Mouse (Mus musculus): ENCODE data around the gene Tpo.

Tpo gene

GRCm38 (mm10) chr12:30132524-30132923 lies at the start of gene Tpo:
Gene Tpo, minus strand, starts transcription at chr12:30132624.
- DNase-seq (ENCODE audit: low read depth) = no peak

DNA sequence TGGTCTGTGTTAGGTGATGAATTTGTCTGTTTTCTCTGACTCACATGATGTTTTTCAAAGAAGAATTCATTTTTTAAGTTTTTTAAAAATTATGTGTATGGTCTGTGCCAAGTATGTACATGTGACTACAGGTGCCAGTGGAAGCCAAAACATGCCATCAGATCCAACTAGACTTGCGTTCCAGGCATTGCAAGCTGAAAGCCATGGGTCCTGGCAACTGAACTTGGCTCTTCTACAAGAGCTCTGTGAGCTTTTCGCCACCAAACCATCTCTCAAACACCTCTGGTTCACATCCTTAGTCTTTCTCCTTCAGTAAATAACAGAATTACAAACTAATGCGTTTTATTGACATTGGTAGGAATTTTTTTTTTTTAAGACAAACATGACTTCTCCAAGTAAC lies 49.3 kb upstream of the Tpo start:
- no peak for DNase-seq (ENCODE audit: low read depth)

DNA sequence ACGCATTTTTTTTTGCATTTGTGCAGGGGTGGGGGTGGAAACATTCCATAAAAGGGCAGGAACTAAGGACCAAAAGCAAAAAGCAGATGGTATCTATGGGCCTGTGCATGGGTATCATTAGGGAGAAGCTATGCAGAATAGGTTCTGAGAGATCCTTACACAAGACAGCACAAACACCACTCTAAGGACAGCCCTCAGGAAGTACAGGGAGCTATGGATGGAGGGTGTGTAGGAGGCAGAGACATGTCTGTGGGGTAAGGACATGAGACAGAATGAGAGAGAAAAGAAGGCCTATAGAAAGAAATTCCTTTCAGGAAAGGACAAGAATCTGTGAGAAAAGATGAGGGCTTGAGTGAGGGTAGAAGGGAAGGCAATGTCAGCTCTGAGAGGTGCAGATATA lies 47.2 kb upstream of the Tpo start:
- no peak for DNase-seq (ENCODE audit: low read depth)

DNA sequence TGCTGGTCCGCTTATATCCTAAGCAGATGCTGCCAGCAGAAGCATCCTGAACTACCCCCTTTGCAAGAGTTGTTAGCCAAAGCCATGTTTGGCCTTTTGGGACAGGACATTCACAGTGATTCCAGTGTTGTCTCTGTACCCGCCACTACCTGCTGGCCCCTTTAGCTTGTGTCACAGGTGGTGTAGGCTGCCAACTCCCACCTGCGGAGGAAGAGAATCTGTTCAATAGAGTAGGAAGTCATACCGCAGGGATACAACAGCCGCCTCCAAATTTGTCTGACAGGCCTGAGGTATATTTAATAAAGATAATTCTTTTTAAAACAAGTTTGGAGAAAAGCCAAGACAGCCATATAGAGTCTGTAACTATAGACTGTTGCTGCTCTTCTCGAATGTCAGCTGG lies 45.5 kb upstream of the Tpo start:
- no peak for DNase-seq (ENCODE audit: low read depth)

- no peak for DNase-seq (ENCODE audit: low read depth)
Observed at GRCm38 (mm10) chr12:30177529-30177928, 45.1 kb upstream of the Tpo start.

DNA sequence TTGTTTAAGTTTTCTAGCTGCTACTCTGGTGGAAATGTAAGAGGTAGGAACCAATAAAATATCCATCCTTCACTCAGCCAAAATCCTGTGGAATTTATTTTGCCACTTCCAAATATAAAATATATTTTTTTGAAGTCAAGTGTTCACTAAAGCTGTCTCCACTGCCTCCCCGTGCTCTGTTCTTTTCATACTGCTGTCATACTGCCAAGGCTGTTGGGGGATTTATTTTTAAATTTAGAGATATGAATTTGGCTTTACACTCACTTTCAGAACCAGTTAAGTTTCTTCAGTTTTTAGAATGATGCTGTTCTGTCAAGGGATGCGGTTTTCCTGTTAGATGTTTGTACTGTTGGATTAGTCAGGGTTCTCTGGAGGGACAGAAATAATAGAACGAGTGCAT lies 36.1 kb upstream of the Tpo start:
- DNase-seq (ENCODE audit: low read depth) = no peak

DNA sequence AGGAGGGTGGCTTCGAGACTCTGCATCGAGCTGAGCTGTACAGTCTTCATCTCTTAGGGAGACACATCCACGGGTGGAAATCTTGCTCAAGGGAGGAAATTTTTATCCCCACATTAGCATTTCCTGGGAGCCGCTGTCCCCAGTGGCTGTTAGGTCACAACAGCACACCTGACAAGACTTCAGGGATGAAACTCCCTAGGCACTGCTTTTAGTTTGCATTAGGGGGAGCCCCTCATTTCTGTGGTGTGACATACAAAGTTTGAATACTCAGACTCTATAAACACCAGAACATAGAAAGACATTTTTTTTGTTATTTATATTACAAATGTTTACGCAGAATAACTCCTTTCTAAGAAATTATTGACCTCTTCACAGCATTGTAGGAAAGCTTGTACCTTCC lies 32.1 kb upstream of the Tpo start:
- no peak for DNase-seq (ENCODE audit: low read depth)

- no peak for DNase-seq (ENCODE audit: low read depth)
Observed at GRCm38 (mm10) chr12:30164005-30164404, 31.6 kb upstream of the Tpo start.

DNA sequence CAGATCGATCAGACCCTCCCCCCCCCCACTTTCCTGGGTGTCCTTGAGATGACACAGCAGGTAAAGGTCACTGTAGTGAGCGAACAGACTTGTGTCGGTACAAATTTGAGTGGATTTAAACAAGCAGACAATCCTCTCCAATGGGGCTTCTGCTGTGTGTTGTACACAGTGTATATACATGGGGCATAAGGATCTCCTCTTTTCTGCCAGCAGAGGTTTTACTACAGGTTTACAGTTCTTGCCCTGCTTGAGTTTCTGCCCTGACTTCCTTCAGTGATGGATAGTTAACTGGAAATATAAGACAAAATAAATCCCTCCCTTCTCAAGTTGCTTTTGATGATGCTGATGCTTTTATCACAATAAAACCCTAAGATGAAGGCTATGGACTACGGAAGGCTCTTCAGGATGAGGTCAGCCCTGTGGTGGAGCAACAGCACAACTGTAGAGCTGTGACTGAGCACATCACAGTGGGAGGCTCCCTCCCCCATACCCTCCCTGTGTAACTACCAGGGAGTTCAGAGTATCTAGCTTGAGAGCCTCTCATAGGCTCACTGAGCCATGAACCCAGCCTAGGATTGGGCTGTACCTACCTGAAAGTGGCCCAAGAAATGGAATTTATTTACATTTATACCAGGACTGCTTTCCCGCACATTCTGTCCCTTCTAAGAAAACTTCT lies 29.4 kb upstream of the Tpo start:
- DNase-seq (ENCODE audit: low read depth) = no peak

DNA sequence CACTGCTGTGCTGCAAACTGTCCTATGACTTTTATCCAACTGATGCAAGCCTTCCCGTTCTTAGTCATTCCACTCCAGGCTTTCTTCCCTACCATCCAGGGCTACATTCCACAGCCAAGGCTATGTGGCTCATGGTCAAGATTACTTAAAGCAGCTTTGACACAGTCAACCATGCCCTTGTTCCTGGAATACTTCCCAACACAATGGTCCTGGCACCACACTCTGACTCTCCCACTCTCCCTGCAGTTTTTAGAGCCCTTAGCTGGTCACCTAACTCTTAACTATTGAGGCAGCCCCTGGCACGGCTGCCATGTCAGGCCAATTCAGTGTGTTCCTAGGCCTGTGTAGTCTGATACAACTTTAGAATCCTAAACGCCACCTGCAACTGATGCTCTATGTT lies 28.1 kb upstream of the Tpo start:
- DNase-seq (ENCODE audit: low read depth) = no peak

DNA sequence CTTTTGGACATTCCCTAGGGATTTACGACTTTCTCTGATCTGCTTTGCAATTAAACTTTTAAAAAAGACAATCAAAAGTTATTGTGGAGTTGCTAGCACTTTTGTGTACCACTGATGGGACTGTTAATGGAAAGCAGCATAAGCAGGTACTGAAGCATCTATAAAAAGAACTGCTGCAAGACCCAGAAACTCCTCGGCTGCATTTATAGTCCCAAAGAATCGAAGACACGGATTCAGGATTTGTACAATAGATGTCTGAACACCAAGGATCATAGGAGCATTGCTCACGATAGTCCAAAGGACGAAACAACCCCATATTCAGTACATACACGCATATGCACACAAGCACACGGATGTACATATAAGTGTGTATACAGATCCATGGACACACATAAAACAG lies 27.4 kb upstream of the Tpo start:
- DNase-seq (ENCODE audit: low read depth) = no peak

DNA sequence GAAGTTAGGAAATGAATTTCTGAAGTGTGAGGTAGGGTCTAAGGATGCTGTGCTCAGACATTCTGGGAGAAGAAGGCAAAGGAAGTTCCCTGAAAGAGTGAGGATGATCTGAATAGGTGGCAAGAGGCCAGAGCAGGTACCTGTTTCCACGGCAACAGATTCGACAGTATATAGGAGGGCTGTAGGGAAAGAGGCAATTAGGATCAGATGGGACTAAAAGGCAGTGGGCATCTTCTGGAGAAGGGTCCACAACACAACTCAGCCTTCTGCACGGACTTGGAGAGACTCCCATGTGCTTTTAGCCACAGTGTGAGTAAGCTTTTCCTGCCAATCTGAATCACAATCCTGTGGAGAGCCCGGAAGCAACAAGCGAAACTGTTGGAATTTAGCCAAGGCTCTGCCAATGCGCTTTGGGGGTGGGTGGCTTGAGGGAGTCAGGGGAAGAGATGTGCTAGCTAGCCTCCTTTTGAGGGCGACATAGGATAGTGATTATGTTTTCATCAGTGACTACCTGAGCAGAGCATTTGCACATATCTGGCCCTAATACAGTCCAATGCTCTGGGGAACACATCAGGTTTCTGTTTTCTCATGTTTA lies 21.8 kb upstream of the Tpo start:
- DNase-seq (ENCODE audit: low read depth) = no peak

DNA sequence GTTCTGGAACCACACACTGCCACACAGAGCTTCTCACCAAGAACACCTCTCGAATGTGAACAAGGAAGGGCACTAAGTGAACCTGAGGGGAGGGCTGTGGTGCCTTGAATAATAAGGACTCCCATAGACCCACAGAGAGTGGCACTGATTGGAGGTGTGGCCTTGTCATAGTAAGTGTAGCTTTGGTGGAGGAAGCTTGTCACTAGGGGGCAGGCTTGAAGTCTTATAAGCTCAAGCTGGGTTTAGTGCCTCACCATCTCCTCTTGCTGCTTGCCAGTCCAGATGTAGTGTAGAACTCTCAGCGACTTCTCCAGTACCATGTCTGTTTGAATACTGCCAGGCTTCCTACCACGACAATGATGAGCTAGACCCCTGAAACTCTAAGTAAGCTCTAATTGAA lies 9.7 kb upstream of the Tpo start:
- no peak for DNase-seq (ENCODE audit: low read depth)

DNA sequence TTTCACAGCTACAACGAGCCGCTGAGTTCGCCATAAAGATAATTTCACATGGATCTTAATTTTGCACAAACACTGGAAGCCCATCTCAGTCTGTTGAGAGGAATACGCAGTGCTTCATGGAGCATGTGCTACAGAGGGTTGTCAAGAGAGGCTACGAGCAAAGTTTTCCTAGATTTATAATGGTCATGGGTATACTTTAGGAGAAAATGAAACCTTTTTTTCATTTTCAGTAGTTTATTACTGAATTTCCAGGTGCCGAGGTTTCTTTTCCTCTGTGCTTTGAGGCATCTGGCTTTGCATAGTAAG lies 3.1 kb downstream of the Tpo start:
- no peak for DNase-seq (ENCODE audit: low read depth)

DNA sequence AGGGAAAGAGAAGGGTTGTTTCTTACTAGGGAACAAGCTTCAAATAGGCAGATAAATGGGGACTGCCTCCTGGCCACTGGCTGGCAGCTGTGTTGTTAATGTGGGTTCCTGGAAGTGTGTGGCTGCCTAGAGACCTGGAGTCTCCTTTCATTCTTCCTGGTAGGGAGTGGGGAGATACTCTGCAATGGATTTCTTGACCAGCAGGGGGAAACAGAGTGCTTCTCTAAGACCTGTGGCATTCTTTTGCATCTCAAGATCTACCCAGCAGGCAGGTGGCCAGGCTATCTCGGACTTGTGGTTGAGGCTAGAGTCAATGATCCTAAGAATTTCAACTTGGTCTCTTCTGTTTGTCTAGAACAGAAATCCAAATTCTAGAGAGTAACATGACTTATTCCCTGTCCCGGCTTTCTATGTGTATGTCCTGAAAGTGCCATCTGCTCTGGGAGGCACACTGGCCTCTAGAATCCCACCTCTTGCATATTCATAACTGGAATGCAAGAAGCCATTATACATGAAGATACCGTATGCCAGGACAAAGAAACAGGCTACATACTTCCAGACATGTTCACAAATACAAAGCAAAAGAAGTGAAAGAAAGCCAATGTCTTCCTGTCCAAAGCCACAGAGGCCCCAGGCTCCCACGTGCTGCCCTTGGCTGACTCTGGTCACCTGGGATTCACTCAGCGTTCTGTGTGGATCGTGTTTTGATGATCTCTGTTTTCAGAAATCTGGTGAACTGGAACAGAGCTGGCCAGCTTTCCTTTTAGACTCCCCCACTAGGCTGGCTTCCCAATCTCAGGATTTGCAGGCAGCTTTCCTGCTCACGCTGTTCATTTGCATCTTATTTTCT lies 3.6 kb downstream of the Tpo start:
- no peak for DNase-seq (ENCODE audit: low read depth)

DNA sequence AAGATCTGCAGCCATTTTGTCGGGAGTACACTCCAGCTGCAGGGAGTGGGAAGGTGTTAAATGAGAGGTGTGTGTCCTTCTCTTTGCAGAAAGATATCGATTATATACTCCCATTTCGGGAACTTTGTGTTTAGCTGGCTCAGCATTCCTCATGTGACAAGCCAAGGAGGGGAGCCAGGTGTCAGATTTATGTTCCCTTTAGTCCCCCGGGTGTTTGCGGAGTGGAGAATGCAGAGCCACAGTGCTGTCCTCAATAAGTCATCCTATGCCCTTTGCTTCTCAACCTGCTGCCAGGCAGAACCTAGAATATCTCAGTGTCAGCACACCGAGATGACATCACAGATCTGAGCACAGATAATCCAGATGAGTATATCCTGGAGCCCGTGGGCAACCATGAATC lies 10.1 kb downstream of the Tpo start:
- DNase-seq (ENCODE audit: low read depth) = no peak

GRCm38 (mm10) chr12:30112271-30112670 lies 20.2 kb downstream of the Tpo start:
- no peak for DNase-seq (ENCODE audit: low read depth)

- DNase-seq (ENCODE audit: low read depth) = no peak
Observed at GRCm38 (mm10) chr12:30109646-30110605, 22.5 kb downstream of the Tpo start.

GRCm38 (mm10) chr12:30102891-30103565 lies 29.4 kb downstream of the Tpo start:
- no peak for DNase-seq (ENCODE audit: low read depth)

GRCm38 (mm10) chr12:30092081-30092480 lies 40.3 kb downstream of the Tpo start:
- no peak for DNase-seq (ENCODE audit: low read depth)

GRCm38 (mm10) chr12:30083971-30084370 lies 48.5 kb downstream of the Tpo start:
- no peak for DNase-seq (ENCODE audit: low read depth)

DNA sequence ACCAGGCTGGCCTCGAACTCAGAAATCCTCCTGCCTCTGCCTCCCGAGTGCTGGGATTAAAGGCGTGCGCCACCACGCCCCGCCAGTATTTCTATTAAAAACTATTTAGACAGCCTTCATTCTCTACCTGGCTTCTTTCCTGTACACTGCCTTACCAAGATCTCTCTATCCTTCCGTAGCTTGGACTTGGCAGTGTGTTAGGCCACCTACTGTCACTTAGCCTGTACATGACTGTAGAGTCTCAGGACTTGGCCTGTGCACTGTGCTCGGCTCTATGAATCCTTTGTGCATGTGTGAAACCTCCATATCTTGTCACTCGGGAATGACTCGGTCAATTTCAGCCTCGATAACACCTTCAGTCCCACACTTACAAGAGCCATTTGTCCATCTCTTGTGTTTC lies 55.4 kb downstream of the Tpo start:
- DNase-seq (ENCODE audit: low read depth) = no peak
